Comparison of ENCODE assay signal across 28 mouse cellular contexts in genomic region chr11:99469228-99469627, GRCm38 (mm10). TPM values are rescaled to one million over a fixed set of nuclear protein-coding genes. Genes with fewer than 3 reads are reported as not detected.
DNase-seq lines count a peak whose midpoint lies in the region; ATAC-seq and TF ChIP-seq lines count a peak whose summit lies in the region.
"Had no signal": no experiment of that assay in that cellular context is flagged by ENCODE, and none has a peak within 500 bp of the region (broad histone marks: within the 10 kb centered on the region; RNA-seq: fewer than 3 reads in every experiment).

No protein-coding gene starts in this region.

- no peak for DNase-seq in liver, postnatal 0 days
- peak; percentile 74 for DNase-seq in lung, postnatal 0 days (ENCODE audit: low spot score)
- peak; percentile 46 for DNase-seq in lung, postnatal 36 days
- peak; percentile 52 for DNase-seq in stomach, postnatal 0 days (ENCODE audit: low spot score)
- no peak for DNase-seq in midbrain, embryonic 14.5 days
- DNase-seq in testis, postnatal 10 days (ENCODE audit: low spot score), result no peak
- DNase-seq in left cerebral cortex, adult 18-20 months (ENCODE audit: low spot score in 2 of 2), result no peak
- DNase-seq: adrenal gland, postnatal 10 days; cerebellum, adult 11-12 months; cerebellum, adult 9-10 months; cerebellum, postnatal 25 days; gastrocnemius, postnatal 10 days; heart, adult 18-20 months; heart, postnatal 10 days had no signal

- no peak overlapping the region for H3K27ac ChIP-seq in liver, postnatal 0 days (ENCODE audit: low read depth)
- H3K27ac ChIP-seq in liver, embryonic 12.5 days, result no peak overlapping the region
- peak overlapping the region; percentile 59; the same call in 1 of the 2 replicates for H3K27ac ChIP-seq in lung, postnatal 0 days (ENCODE audit: low read length)
- H3K27ac ChIP-seq in stomach, postnatal 0 days (replicated peaks), result peak overlapping the region; percentile 56
- no peak overlapping the region for H3K27ac ChIP-seq in midbrain, embryonic 14.5 days (replicated peaks; ENCODE audit: low read depth, low read length)
- H3K27ac ChIP-seq: embryonic facial prominence, embryonic 13.5 days; forebrain, embryonic 12.5 days; heart, embryonic 10.5 days had no signal

- TF ChIP-seq CTCF in liver, postnatal 0 days (IDR thresholded peaks at IDR 0.05; ENCODE audit: low read depth), result no peak
- TF ChIP-seq CTCF in lung, postnatal 0 days (IDR thresholded peaks at IDR 0.05), result no peak
- no peak for TF ChIP-seq CTCF in stomach, postnatal 0 days (IDR thresholded peaks at IDR 0.05; ENCODE audit: low read depth)

- no peak overlapping the region for H3K4me3 ChIP-seq in liver, postnatal 0 days (ENCODE audit: low read depth, low read length)
- no peak overlapping the region for H3K4me3 ChIP-seq in liver, embryonic 12.5 days
- H3K4me3 ChIP-seq in lung, postnatal 0 days (ENCODE audit: low read depth, low read length), result no peak overlapping the region
- H3K4me3 ChIP-seq in stomach, postnatal 0 days (ENCODE audit: low read depth, low read length), result no peak overlapping the region
- no peak overlapping the region for H3K4me3 ChIP-seq in midbrain, embryonic 14.5 days (replicated peaks; ENCODE audit: low read depth, low read length)
- H3K4me3 ChIP-seq: embryonic facial prominence, embryonic 13.5 days; forebrain, embryonic 12.5 days; heart, embryonic 10.5 days had no signal

- H3K36me3 ChIP-seq in liver, postnatal 0 days (replicated peaks; ENCODE audit: insufficient read depth, low read length), result no peaks in the 10 kb centered on the region
- H3K36me3 ChIP-seq in liver, embryonic 12.5 days, result no peaks in the 10 kb centered on the region
- no peaks in the 10 kb centered on the region for H3K36me3 ChIP-seq in lung, postnatal 0 days (ENCODE audit: insufficient read depth, low read length)
- H3K36me3 ChIP-seq in stomach, postnatal 0 days (ENCODE audit: control insufficient read depth, insufficient read depth, low read length), result no peaks in the 10 kb centered on the region
- no peaks in the 10 kb centered on the region for H3K36me3 ChIP-seq in midbrain, embryonic 14.5 days (ENCODE audit: control insufficient read depth, insufficient read depth, low read length)
- H3K36me3 ChIP-seq: embryonic facial prominence, embryonic 13.5 days; forebrain, embryonic 12.5 days; heart, embryonic 10.5 days had no signal

- TF ChIP-seq EP300 in liver, postnatal 0 days (IDR thresholded peaks at IDR 0.05; ENCODE audit: low read depth), result no peak
- no peak for TF ChIP-seq EP300 in lung, postnatal 0 days (IDR thresholded peaks at IDR 0.05)
- no peak for TF ChIP-seq EP300 in stomach, postnatal 0 days (optimal IDR thresholded peaks at IDR 0.05)

- H3K4me2 ChIP-seq in liver, postnatal 0 days (ENCODE audit: low read depth, low read length), result no peak overlapping the region
- no peak overlapping the region for H3K4me2 ChIP-seq in liver, embryonic 12.5 days
- H3K4me2 ChIP-seq in lung, postnatal 0 days (replicated peaks; ENCODE audit: low read depth, low read length), result no peak overlapping the region
- no peak overlapping the region for H3K4me2 ChIP-seq in stomach, postnatal 0 days (replicated peaks; ENCODE audit: low read depth)
- no peak overlapping the region for H3K4me2 ChIP-seq in midbrain, embryonic 14.5 days (ENCODE audit: low read length)
- H3K4me2 ChIP-seq: embryonic facial prominence, embryonic 13.5 days; forebrain, embryonic 12.5 days had no signal

- H3K9ac ChIP-seq in liver, postnatal 0 days (replicated peaks), result no peak overlapping the region
- no peak overlapping the region for H3K9ac ChIP-seq in liver, embryonic 12.5 days
- no peak overlapping the region for H3K9ac ChIP-seq in lung, postnatal 0 days (replicated peaks; ENCODE audit: low read depth)
- no peak overlapping the region for H3K9ac ChIP-seq in stomach, postnatal 0 days (ENCODE audit: low read length)
- no peak overlapping the region for H3K9ac ChIP-seq in midbrain, embryonic 14.5 days (replicated peaks; ENCODE audit: low read length)
- H3K9ac ChIP-seq: embryonic facial prominence, embryonic 13.5 days; forebrain, embryonic 12.5 days had no signal

- H3K9me3 ChIP-seq in liver, postnatal 0 days (ENCODE audit: low read length), result no peaks in the 10 kb centered on the region
- no peaks in the 10 kb centered on the region for H3K9me3 ChIP-seq in liver, embryonic 12.5 days (replicated peaks)
- no peaks in the 10 kb centered on the region for H3K9me3 ChIP-seq in lung, postnatal 0 days (ENCODE audit: low read length)
- no peaks in the 10 kb centered on the region for H3K9me3 ChIP-seq in stomach, postnatal 0 days (ENCODE audit: control insufficient read depth, low read length)
- no peaks in the 10 kb centered on the region for H3K9me3 ChIP-seq in midbrain, embryonic 14.5 days (ENCODE audit: control insufficient read depth, low read length)
- H3K9me3 ChIP-seq: embryonic facial prominence, embryonic 13.5 days; forebrain, embryonic 12.5 days; heart, embryonic 10.5 days had no signal

- H3K27me3 ChIP-seq in liver, postnatal 0 days (ENCODE audit: insufficient read depth, low read length), result no peaks in the 10 kb centered on the region
- no peaks in the 10 kb centered on the region for H3K27me3 ChIP-seq in liver, embryonic 12.5 days (replicated peaks)
- H3K27me3 ChIP-seq in lung, postnatal 0 days (replicated peaks; ENCODE audit: insufficient read depth, low read length), result no peaks in the 10 kb centered on the region
- no peaks in the 10 kb centered on the region for H3K27me3 ChIP-seq in stomach, postnatal 0 days (ENCODE audit: control insufficient read depth, insufficient read depth, low read length)
- H3K27me3 ChIP-seq in midbrain, embryonic 14.5 days (ENCODE audit: control insufficient read depth, insufficient read depth, low read length), result no peaks in the 10 kb centered on the region
- H3K27me3 ChIP-seq: embryonic facial prominence, embryonic 13.5 days; forebrain, embryonic 12.5 days had no signal

- peak; percentile 64 for ATAC-seq in liver, postnatal 0 days
- no peak for ATAC-seq in liver, embryonic 12.5 days
- ATAC-seq in lung, postnatal 0 days, result peak; percentile 36
- peak; percentile 24 for ATAC-seq in stomach, postnatal 0 days (ENCODE audit: low FRiP score, low TSS enrichment)
- ATAC-seq in midbrain, embryonic 14.5 days (ENCODE audit: low FRiP score, low TSS enrichment), result no peak
- ATAC-seq: forebrain, embryonic 16.5 days had no signal

- H3K4me1 ChIP-seq in liver, postnatal 0 days (ENCODE audit: insufficient read depth), result no peaks in the 10 kb centered on the region
- no peaks in the 10 kb centered on the region for H3K4me1 ChIP-seq in liver, embryonic 12.5 days
- H3K4me1 ChIP-seq in lung, postnatal 0 days (ENCODE audit: insufficient read depth, low read depth, low read length), result no peaks in the 10 kb centered on the region
- no peaks in the 10 kb centered on the region for H3K4me1 ChIP-seq in stomach, postnatal 0 days (replicated peaks; ENCODE audit: control insufficient read depth, insufficient read depth)
- H3K4me1 ChIP-seq in midbrain, embryonic 14.5 days (ENCODE audit: control insufficient read depth, insufficient read depth, low read length), result no peaks in the 10 kb centered on the region
- H3K4me1 ChIP-seq: forebrain, embryonic 12.5 days; heart, embryonic 10.5 days had no signal

- 59% methylated on average over 4 of the region's 4 CpGs for WGBS in liver, postnatal 0 days (ENCODE audit: insufficient replicate concordance)
- 71% methylated on average over 4 of the region's 4 CpGs for WGBS in liver, embryonic 12.5 days (ENCODE audit: insufficient replicate concordance)
- 17% methylated on average over 4 of the region's 4 CpGs for WGBS in lung, postnatal 0 days
- 22% methylated on average over 4 of the region's 4 CpGs for WGBS in stomach, postnatal 0 days
- 90% methylated on average over 4 of the region's 4 CpGs for WGBS in midbrain, embryonic 14.5 days

RNA-seq across cellular contexts. Expression of gene Krt23, which starts 23.7 kb away (rescaled TPM):
- polyA plus RNA-seq in liver, postnatal 0 days (2015; fragmentation: Nextera tagmentation; extraction: Ambion mirVana), result 15.7 and 16.5 TPM in 2 replicates
- polyA plus RNA-seq in liver, embryonic 12.5 days (2016; fragmentation: Nextera tagmentation; extraction: Ambion mirVana), result 0.20 and 0.35 TPM in 2 replicates
- 8.2 and 9.7 TPM in 2 replicates for polyA plus RNA-seq in lung, postnatal 0 days (2015; fragmentation: Nextera tagmentation; extraction: Ambion mirVana)
- polyA plus RNA-seq in stomach, postnatal 0 days (2015; fragmentation: Nextera tagmentation; extraction: Ambion mirVana), result 204 and 221 TPM in 2 replicates
- polyA plus RNA-seq in midbrain, embryonic 14.5 days (2014; fragmentation: Nextera tagmentation; extraction: Ambion mirVana), result 0.39 TPM in 1 of 2 replicates, not detected in the other
- total RNA-seq in left cerebral cortex, adult 18-20 months (2021), result not detected
- total RNA-seq: hematopoietic stem cell, adult 5-6 weeks; MEL had no signal
- polyA plus RNA-seq: brain, embryonic 14.5 days; C2C12; cortical plate, adult 2 months; forebrain, embryonic 16.5 days; frontal cortex, adult 2 months; heart, embryonic 14.5 days had no signal

RNA-seq across cellular contexts. Expression of gene Krt20, which starts 31.3 kb away (rescaled TPM):
- polyA plus RNA-seq in liver, postnatal 0 days (2015; fragmentation: Nextera tagmentation; extraction: Ambion mirVana), result 13.3 and 14.5 TPM in 2 replicates
- 23.5 and 24.6 TPM in 2 replicates for polyA plus RNA-seq in liver, embryonic 12.5 days (2016; fragmentation: Nextera tagmentation; extraction: Ambion mirVana)
- polyA plus RNA-seq in lung, postnatal 0 days (2015; fragmentation: Nextera tagmentation; extraction: Ambion mirVana), result 0.27 and 0.31 TPM in 2 replicates
- polyA plus RNA-seq in stomach, postnatal 0 days (2015; fragmentation: Nextera tagmentation; extraction: Ambion mirVana), result 110 and 119 TPM in 2 replicates
- polyA plus RNA-seq in midbrain, embryonic 14.5 days (2014; fragmentation: Nextera tagmentation; extraction: Ambion mirVana), result 0.11 TPM in 1 of 2 replicates, not detected in the other
- total RNA-seq in left cerebral cortex, adult 18-20 months (2021), result not detected
- total RNA-seq: heart, adult 18-20 months; hematopoietic stem cell, adult 5-6 weeks; MEL had no signal
- polyA plus RNA-seq: brain, embryonic 14.5 days; C2C12; forebrain, embryonic 16.5 days had no signal

RNA-seq across cellular contexts. Expression of gene Krt12, which starts 47.2 kb away (rescaled TPM):
- polyA plus RNA-seq in liver, postnatal 0 days (2015; fragmentation: Nextera tagmentation; extraction: Ambion mirVana), result not detected in 2 replicates
- polyA plus RNA-seq in liver, embryonic 12.5 days (2016; fragmentation: Nextera tagmentation; extraction: Ambion mirVana), result 0.06 TPM in 1 of 2 replicates, not detected in the other
- polyA plus RNA-seq in lung, postnatal 0 days (2015; fragmentation: Nextera tagmentation; extraction: Ambion mirVana), result not detected in 2 replicates
- 0.16 and 0.21 TPM in 2 replicates for polyA plus RNA-seq in stomach, postnatal 0 days (2015; fragmentation: Nextera tagmentation; extraction: Ambion mirVana)
- not detected in 2 replicates for polyA plus RNA-seq in midbrain, embryonic 14.5 days (2014; fragmentation: Nextera tagmentation; extraction: Ambion mirVana)
- 10 to 100 TPM; 10.8 to 12.0 TPM for total RNA-seq in left cerebral cortex, adult 18-20 months (2021)
- total RNA-seq: adrenal gland, postnatal 10 days; adrenal gland, postnatal 4 days; gastrocnemius, postnatal 10 days; gastrocnemius, postnatal 4 days; heart, adult 18-20 months; heart, postnatal 10 days; hematopoietic stem cell, adult 5-6 weeks; MEL had no signal
- polyA plus RNA-seq: C2C12; embryonic facial prominence, embryonic 13.5 days; forebrain, embryonic 12.5 days; heart, embryonic 10.5 days; heart, embryonic 14.5 days had no signal

RNA-seq across cellular contexts. Expression of gene Krt39, which starts 51.9 kb away (rescaled TPM):
- polyA plus RNA-seq in liver, postnatal 0 days (2015; fragmentation: Nextera tagmentation; extraction: Ambion mirVana), result not detected in 2 replicates
- polyA plus RNA-seq in liver, embryonic 12.5 days (2016; fragmentation: Nextera tagmentation; extraction: Ambion mirVana), result not detected in 2 replicates
- polyA plus RNA-seq in lung, postnatal 0 days (2015; fragmentation: Nextera tagmentation; extraction: Ambion mirVana), result not detected in 2 replicates
- polyA plus RNA-seq in stomach, postnatal 0 days (2015; fragmentation: Nextera tagmentation; extraction: Ambion mirVana), result 0.07 TPM in 1 of 2 replicates, not detected in the other
- not detected in 2 replicates for polyA plus RNA-seq in midbrain, embryonic 14.5 days (2014; fragmentation: Nextera tagmentation; extraction: Ambion mirVana)
- total RNA-seq in left cerebral cortex, adult 18-20 months (2021), result not detected
- total RNA-seq: adrenal gland, postnatal 10 days; adrenal gland, postnatal 4 days; gastrocnemius, postnatal 10 days; gastrocnemius, postnatal 4 days; heart, adult 18-20 months; heart, postnatal 10 days; hematopoietic stem cell, adult 5-6 weeks; MEL had no signal
- polyA plus RNA-seq: brain, embryonic 14.5 days; C2C12; cortical plate, adult 2 months; embryonic facial prominence, embryonic 13.5 days; forebrain, embryonic 12.5 days; forebrain, embryonic 16.5 days; frontal cortex, adult 2 months; heart, embryonic 10.5 days; heart, embryonic 14.5 days had no signal

Comparison
In these comparisons a context has a peak if more than half of its experiments do, and no peak if none do; other contexts are left out.
1. ATAC-seq: peak in liver, postnatal 0 days (single experiment), lung, postnatal 0 days (single experiment) and stomach, postnatal 0 days (single experiment); none in liver, embryonic 12.5 days (single experiment) and midbrain, embryonic 14.5 days (single experiment).
2. DNase-seq: peak in lung, postnatal 0 days (single experiment), lung, postnatal 36 days (single experiment) and stomach, postnatal 0 days (single experiment); none in liver, postnatal 0 days (single experiment), midbrain, embryonic 14.5 days (single experiment), testis, postnatal 10 days (single experiment) and left cerebral cortex, adult 18-20 months (0 of 2).
3. H3K27ac ChIP-seq: peak in lung, postnatal 0 days (single experiment) and stomach, postnatal 0 days (single experiment); none in liver, postnatal 0 days (single experiment), liver, embryonic 12.5 days (single experiment) and midbrain, embryonic 14.5 days (single experiment).
4. RNA of gene Krt23, which starts 23.7 kb away (polyA plus RNA-seq): 204 to 221 TPM in stomach, postnatal 0 days; 15.7 to 16.5 TPM in liver, postnatal 0 days, 8.2 to 9.7 TPM in lung, postnatal 0 days, 0.39 TPM in midbrain, embryonic 14.5 days and 0.20 to 0.35 TPM in liver, embryonic 12.5 days; every median in the first group is over 10 times any median in the second.
5. RNA of gene Krt20, which starts 31.3 kb away (polyA plus RNA-seq): 110 to 119 TPM in stomach, postnatal 0 days, 23.5 to 24.6 TPM in liver, embryonic 12.5 days and 13.3 to 14.5 TPM in liver, postnatal 0 days; 0.27 to 0.31 TPM in lung, postnatal 0 days and 0.11 TPM in midbrain, embryonic 14.5 days; every median in the first group is over 10 times any median in the second.